Mouse (Mus musculus) MEL (cell line): ENCODE results near the gene Kat8. TPM values are rescaled to one million over a fixed set of nuclear protein-coding genes. Genes with fewer than 3 reads are reported as not detected.

Experiments
- DNase-seq: peaks from one replicate; pipeline ENCODE4 v3.0.0; 2011; ENCODE audit warnings: low read depth, low spot score
- H3K27ac ChIP-seq: 2 replicates; pipeline ENCODE4 v1.5.1; 2012; ENCODE audit warnings: low read depth, mild to moderate bottlenecking, control low read depth, low read length, moderate library complexity; ENCODE audit not compliant: control insufficient read depth
- H3K27me3 ChIP-seq, 2 experiments: fragments of 150-350 bp in 1 of 2; sonication (generic) in 1 of 2; 2 replicates each; pipeline ENCODE4 v1.6.1; 2012; ENCODE audit warnings: low read length in 2 of 2, mild to moderate bottlenecking in 2 of 2, improper control_type of control experiment in 1 of 2, moderate library complexity in 1 of 2; ENCODE audit not compliant: insufficient read depth in 2 of 2, control insufficient read depth in 1 of 2
- H3K36me3 ChIP-seq, 2 experiments: 2 replicates each; pipeline ENCODE4 v1.6.1; 2012 to 2014; ENCODE audit warnings: low read length in 2 of 2, improper control_type of control experiment in 1 of 2, inconsistent platforms in 1 of 2, mild to moderate bottlenecking in 1 of 2; ENCODE audit not compliant: insufficient read depth in 2 of 2, control insufficient read depth in 1 of 2
- H3K4me1 ChIP-seq, 2 experiments: fragments of 150-350 bp in 1 of 2; sonication (generic) in 1 of 2; 2 replicates each; pipeline ENCODE4 v1.6.1; 2012; ENCODE audit warnings: low read length in 2 of 2, improper control_type of control experiment in 1 of 2, mild to moderate bottlenecking in 1 of 2; ENCODE audit not compliant: insufficient read depth in 2 of 2, control insufficient read depth in 1 of 2
- H3K4me3 ChIP-seq, 2 experiments: fragments of 150-350 bp in 1 of 2; sonication (generic) in 1 of 2; 2 replicates each; pipeline ENCODE4 v1.5.1; 2012; ENCODE audit warnings: low read depth in 2 of 2, low read length in 2 of 2, mild to moderate bottlenecking in 2 of 2, moderate library complexity in 2 of 2, control low read depth in 1 of 2, improper control_type of control experiment in 1 of 2; ENCODE audit not compliant: control insufficient read depth in 1 of 2, insufficient read depth in 1 of 2
- H3K79me2 ChIP-seq: 2 replicates; pipeline ENCODE4 v1.6.1; 2012; ENCODE audit warnings: mild to moderate bottlenecking, low read length, moderate library complexity; ENCODE audit not compliant: control insufficient read depth, poor library complexity, insufficient read depth
- H3K9ac ChIP-seq: 2 replicates; pipeline ENCODE4 v1.6.1; 2012; ENCODE audit warnings: low read depth, mild to moderate bottlenecking, control low read depth, low read length, moderate library complexity; ENCODE audit not compliant: control insufficient read depth, poor library complexity, severe bottlenecking
- H3K9me3 ChIP-seq: fragments of 150-350 bp; sonication (generic); replicated peaks from 2 replicates; pipeline ENCODE4 v1.6.1; 2012; ENCODE audit warnings: mild to moderate bottlenecking, low read length, improper control_type of control experiment, moderate library complexity; ENCODE audit not compliant: insufficient read depth
- CHD1 ChIP-seq: IDR thresholded peaks from 2 replicates; pipeline ENCODE4 v1.6.1; 2012; ENCODE audit warnings: low read depth, mild to moderate bottlenecking, inconsistent platforms, low read length, improper control_type of control experiment
- CHD2 ChIP-seq: IDR thresholded peaks from 2 replicates; pipeline ENCODE4 v1.6.1; 2011; ENCODE audit warnings: low read length, improper control_type of control experiment
- CTCF ChIP-seq, 3 experiments: IDR thresholded peaks in 2 of 3; conservative IDR thresholded peaks in 1 of 3; 2 replicates each; pipeline ENCODE4 v1.5.1; 2011 to 2012; ENCODE audit warnings: low read length in 3 of 3, low read depth in 2 of 3, mild to moderate bottlenecking in 2 of 3, improper control_type of control experiment in 1 of 3, inconsistent platforms in 1 of 3, mixed read lengths in 1 of 3, moderate library complexity in 1 of 3; ENCODE audit not compliant: control insufficient read depth in 1 of 3, insufficient read depth in 1 of 3, poor library complexity in 1 of 3, severe bottlenecking in 1 of 3
- E2F4 ChIP-seq: IDR thresholded peaks from 2 replicates; pipeline ENCODE4 v1.6.1; 2011; ENCODE audit warnings: low read depth, low read length, improper control_type of control experiment, borderline replicate concordance
- ELF1 ChIP-seq: IDR thresholded peaks from 2 replicates; pipeline ENCODE4 v1.6.1; 2014; ENCODE audit warnings: low read depth, mild to moderate bottlenecking, inconsistent platforms, low read length, improper control_type of control experiment, moderate library complexity
- EP300 ChIP-seq, 2 experiments: IDR thresholded peaks; 2 replicates each; pipeline ENCODE4 v1.6.1; 2011; ENCODE audit warnings: improper control_type of control experiment in 2 of 2, low read length in 2 of 2, low read depth in 1 of 2, mild to moderate bottlenecking in 1 of 2
- GABPA ChIP-seq: IDR thresholded peaks from 2 replicates; pipeline ENCODE4 v1.6.1; 2012; ENCODE audit warnings: low read depth, mild to moderate bottlenecking, inconsistent platforms, low read length, improper control_type of control experiment, moderate library complexity
- GATA1 ChIP-seq: IDR thresholded peaks from 2 replicates; pipeline ENCODE4 v1.6.1; 2011; ENCODE audit warnings: low read depth, low read length, improper control_type of control experiment
- JUND ChIP-seq: IDR thresholded peaks from 2 replicates; pipeline ENCODE4 v1.6.1; 2011; ENCODE audit warnings: low read depth, mild to moderate bottlenecking, improper control_type of control experiment, low read length
- KAT2A ChIP-seq: conservative IDR thresholded peaks from 2 replicates; pipeline ENCODE4 v1.6.1; 2012; ENCODE audit warnings: low read depth, low read length, improper control_type of control experiment, inconsistent platforms
- MEF2A ChIP-seq: IDR thresholded peaks from 2 replicates; pipeline ENCODE4 v1.6.1; 2014; ENCODE audit warnings: low read depth, mild to moderate bottlenecking, inconsistent platforms, low read length, improper control_type of control experiment; ENCODE audit not compliant: poor library complexity, insufficient replicate concordance, severe bottlenecking; ENCODE audit errors: extremely low read depth
- MXI1 ChIP-seq: IDR thresholded peaks from 2 replicates; pipeline ENCODE4 v1.6.1; 2011; ENCODE audit warnings: mild to moderate bottlenecking, low read depth, low read length, improper control_type of control experiment
- MYB ChIP-seq: IDR thresholded peaks from 2 replicates; pipeline ENCODE4 v1.6.1; 2011; ENCODE audit warnings: mild to moderate bottlenecking, low read depth, low read length, improper control_type of control experiment
- MYC ChIP-seq: IDR thresholded peaks from 2 replicates; pipeline ENCODE4 v1.6.1; 2011; ENCODE audit warnings: low read depth, mild to moderate bottlenecking, low read length, improper control_type of control experiment, moderate library complexity
- POLR2A ChIP-seq, 2 experiments: IDR thresholded peaks; 2 replicates each; pipeline ENCODE4 v1.6.1; 2011 to 2012; ENCODE audit warnings: low read length in 2 of 2, mild to moderate bottlenecking in 2 of 2, control low read depth in 1 of 2, improper control_type of control experiment in 1 of 2, low read depth in 1 of 2, moderate library complexity in 1 of 2; ENCODE audit not compliant: control insufficient read depth in 1 of 2, insufficient read depth in 1 of 2, poor library complexity in 1 of 2
- RCOR1 ChIP-seq: IDR thresholded peaks from 2 replicates; pipeline ENCODE4 v1.6.1; 2012; ENCODE audit warnings: low read depth, mild to moderate bottlenecking, inconsistent platforms, low read length, improper control_type of control experiment
- SIN3A ChIP-seq: IDR thresholded peaks from 2 replicates; pipeline ENCODE4 v1.6.1; 2012; ENCODE audit warnings: low read length, improper control_type of control experiment, inconsistent platforms
- SMC3 ChIP-seq: IDR thresholded peaks from 2 replicates; pipeline ENCODE4 v1.6.1; 2011; ENCODE audit warnings: low read depth, low read length, improper control_type of control experiment
- TCF12 ChIP-seq: IDR thresholded peaks from 2 replicates; pipeline ENCODE4 v1.6.1; 2014; ENCODE audit warnings: low read depth, mild to moderate bottlenecking, inconsistent platforms, low read length, improper control_type of control experiment, moderate library complexity
- ZC3H11A ChIP-seq: IDR thresholded peaks from 2 replicates; pipeline ENCODE4 v1.6.1; 2012; ENCODE audit warnings: low read depth, mild to moderate bottlenecking, inconsistent platforms, low read length, improper control_type of control experiment
- ZNF384 ChIP-seq: IDR thresholded peaks from 2 replicates; pipeline ENCODE4 v1.6.1; 2012; ENCODE audit warnings: low read depth, mild to moderate bottlenecking, inconsistent platforms, low read length, improper control_type of control experiment
- polyA plus RNA-seq, 2 experiments: library from polyadenylated mRNA; stranded (reverse) in 1 of 2; unstranded in 1 of 2; fragments of >175 nt in 1 of 2; fragments of >200 nt in 1 of 2; gene quantifications; 2 replicates each; pipeline versions ENCODE4 v1.2.1 to v1.2.4; 2012; ENCODE audit warnings: low replicate concordance in 2 of 2, low read depth in 1 of 2; ENCODE audit not compliant: insufficient read length in 2 of 2, insufficient read depth in 1 of 2, missing spikeins in 1 of 2
- total RNA-seq: library from RNA; depleted of rRNA; stranded (reverse); fragments of 300-350 nt; gene quantifications from 2 replicates; pipeline ENCODE4 v1.2.3, GENCODE M21; 2012

Gene Kat8
- total and polyA plus RNA-seq, 3 experiments, result 39.5 to 45.8 TPM; not detected in 1

DNA sequence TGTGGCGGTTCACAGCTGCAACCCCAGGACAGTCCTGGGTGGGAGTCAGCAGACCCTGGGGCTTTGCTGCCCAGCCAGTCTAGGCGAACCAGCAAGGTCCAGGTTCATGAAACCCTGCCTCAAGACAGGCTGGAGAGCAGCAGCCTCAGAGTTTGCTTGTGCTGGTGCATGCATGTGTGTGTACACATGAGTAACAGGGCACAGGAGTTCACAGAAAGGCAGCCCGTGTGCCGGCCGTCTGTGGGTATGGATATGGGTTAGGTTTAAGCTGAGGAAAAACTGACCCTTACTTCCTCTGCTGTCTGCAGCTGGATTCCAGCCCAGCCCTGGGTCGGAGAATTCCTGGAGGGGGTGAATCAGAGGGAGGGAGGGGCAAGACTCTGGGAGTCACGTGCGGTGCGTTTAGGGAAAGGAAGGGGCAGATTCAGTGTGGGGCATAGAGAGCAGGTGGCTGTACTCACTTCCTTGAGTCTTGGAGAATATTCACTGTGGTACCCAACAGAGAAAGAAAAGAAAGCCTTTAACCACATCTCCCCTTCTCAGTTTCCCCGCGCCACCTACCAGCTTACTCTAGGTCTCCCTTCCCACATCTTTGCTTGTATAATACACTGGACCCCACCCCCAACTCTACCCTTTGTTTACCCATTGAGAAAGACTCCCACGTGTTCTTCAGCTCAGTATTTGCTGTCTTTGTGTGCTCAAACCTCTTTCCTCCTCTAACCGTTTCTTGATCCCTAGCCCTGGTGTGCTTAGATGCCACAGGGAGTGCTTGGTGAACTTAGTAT is 19.2 kb downstream of the Kat8 start:
- Histone ChIP-seq H3K27ac (no peak overlapping the region), H3K4me1 (peaks cover 2 to 21% of the 10 kb centered on the region in 2 experiments; a peak in 3 of 4 replicates), H3K27me3 (no peaks in the 10 kb centered on the region), H3K9ac (no peak overlapping the region), H3K36me3 (peaks cover 0 to 14% of the 10 kb centered on the region in 2 experiments; a peak in 2 of 4 replicates), H3K4me3 (no peak overlapping the region), H3K79me2 (peaks cover 1% of the 10 kb centered on the region; the same call in 1 of the 2 replicates), H3K9me3 (no peaks in the 10 kb centered on the region)
- no peak for TF ChIP-seq MXI1
- TF ChIP-seq CHD1, result no peak
- TF ChIP-seq MEF2A, result no peak
- no peak for TF ChIP-seq RCOR1
- no peak for TF ChIP-seq POLR2A (IDR thresholded peaks at IDR 0.05; ENCODE audit: control insufficient read depth in 1 of 2, insufficient read depth in 1 of 2, low read depth in 1 of 2, low read length in 2 of 2, poor library complexity in 1 of 2)
- no peak for TF ChIP-seq CTCF (IDR thresholded peaks at IDR 0.05 in 2 of 3, conservative IDR thresholded peaks at IDR 0.05 in 1 of 3; ENCODE audit: control insufficient read depth in 1 of 3, insufficient read depth in 1 of 3, low read depth in 2 of 3, low read length in 3 of 3, poor library complexity in 1 of 3, severe bottlenecking in 1 of 3)
- TF ChIP-seq KAT2A, result no peak
- no peak for TF ChIP-seq SIN3A
- no peak for TF ChIP-seq E2F4
- no peak for DNase-seq

DNA sequence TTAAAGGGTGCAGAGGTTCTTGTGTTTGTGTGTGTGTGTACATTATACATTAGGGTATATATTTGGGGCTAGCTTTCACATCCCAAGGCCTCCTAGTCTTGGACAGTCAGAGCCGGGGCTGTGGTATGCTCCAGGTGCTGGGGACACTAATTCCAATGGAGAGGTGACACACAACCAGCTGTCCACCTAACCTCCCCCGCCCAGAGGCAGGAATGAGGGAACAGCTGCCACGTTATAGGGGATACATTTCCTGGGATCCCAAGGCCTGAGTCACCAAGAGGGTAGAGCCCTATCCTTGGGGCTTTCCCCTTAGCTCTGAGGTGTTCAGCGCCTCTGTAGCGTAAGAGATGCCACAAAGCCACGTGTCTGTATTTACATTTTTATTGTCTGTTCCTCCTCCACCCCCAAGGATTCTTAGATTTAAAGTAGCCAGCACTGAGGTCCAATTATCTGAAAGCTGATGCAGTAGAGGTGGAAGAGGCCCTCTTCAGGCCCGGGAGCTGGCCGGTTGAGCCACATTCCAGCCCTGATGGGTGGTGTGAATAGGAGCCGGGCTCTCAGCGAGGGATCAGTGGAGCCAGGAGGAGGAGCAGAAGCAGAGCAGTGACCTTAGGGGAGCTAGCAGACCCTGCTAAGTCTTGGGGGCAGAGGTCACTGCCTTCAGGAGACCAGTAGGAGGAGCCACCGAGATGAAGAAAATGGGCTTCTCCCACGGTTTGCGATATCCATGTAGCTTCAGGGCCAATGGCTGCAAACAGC is 20.1 kb downstream of the Kat8 start:
- H3K36me3 ChIP-seq, result peaks cover 0 to 14% of the 10 kb centered on the region in 2 experiments; a peak in 2 of 4 replicates
- H3K79me2 ChIP-seq, result peaks cover 1% of the 10 kb centered on the region; the same call in 1 of the 2 replicates
- no peak overlapping the region for H3K9ac ChIP-seq
- H3K4me3 ChIP-seq, result no peak overlapping the region
- no peak overlapping the region for H3K27ac ChIP-seq
- peaks cover 2 to 21% of the 10 kb centered on the region in 2 experiments; a peak in 3 of 4 replicates for H3K4me1 ChIP-seq
- DNase-seq, result no peak
- TF ChIP-seq CTCF (IDR thresholded peaks at IDR 0.05 in 2 of 3, conservative IDR thresholded peaks at IDR 0.05 in 1 of 3; ENCODE audit: control insufficient read depth in 1 of 3, insufficient read depth in 1 of 3, low read depth in 2 of 3, low read length in 3 of 3, poor library complexity in 1 of 3, severe bottlenecking in 1 of 3) (peak; percentile 13 to 30 (median 20); a peak in 2 of 6 replicates), GABPA (no peak)
- H3K27me3 ChIP-seq, result no peaks in the 10 kb centered on the region
- no peaks in the 10 kb centered on the region for H3K9me3 ChIP-seq

DNA sequence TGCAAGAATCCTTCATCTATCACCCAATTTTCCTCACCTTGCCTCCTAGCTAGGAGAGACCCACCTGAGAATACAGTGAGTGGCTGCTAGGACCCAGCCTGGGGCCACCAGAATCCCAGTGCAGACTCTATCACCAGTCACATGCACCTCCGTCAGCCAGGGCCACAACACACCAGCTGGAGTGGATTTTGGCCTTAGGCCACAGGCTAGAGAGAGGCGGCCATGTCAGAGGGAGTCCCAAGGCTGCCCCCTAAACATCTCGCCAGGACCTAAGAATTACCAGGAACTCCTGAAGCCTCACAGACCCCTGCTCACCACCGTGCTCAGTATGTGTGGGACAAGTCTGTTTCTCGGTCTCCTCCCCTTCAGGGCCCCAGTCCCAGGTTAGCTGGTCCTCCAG is 21.8 kb downstream of the Kat8 start:
- H3K36me3 ChIP-seq, result peaks cover 0 to 10% of the 10 kb centered on the region in 2 experiments; a peak in 2 of 4 replicates
- no peak overlapping the region; the same call in 1 of the 2 replicates for H3K9ac ChIP-seq
- peaks cover 1% of the 10 kb centered on the region; the same call in 1 of the 2 replicates for H3K79me2 ChIP-seq
- no peak for DNase-seq
- H3K27me3 ChIP-seq, result no peaks in the 10 kb centered on the region
- no peak overlapping the region for H3K4me3 ChIP-seq
- peaks cover 2 to 16% of the 10 kb centered on the region in 2 experiments; a peak in 3 of 4 replicates for H3K4me1 ChIP-seq
- H3K9me3 ChIP-seq, result no peaks in the 10 kb centered on the region
- H3K27ac ChIP-seq, result no peak overlapping the region
- no peak for TF ChIP-seq MYB
- TF ChIP-seq RCOR1, result no peak
- no peak for TF ChIP-seq JUND
- TF ChIP-seq MXI1, result no peak
- no peak for TF ChIP-seq MYC
- TF ChIP-seq ELF1, result no peak
- TF ChIP-seq CHD2, result no peak
- no peak for TF ChIP-seq TCF12
- no peak for TF ChIP-seq MEF2A
- no peak for TF ChIP-seq ZNF384
- no peak for TF ChIP-seq CTCF (IDR thresholded peaks at IDR 0.05 in 2 of 3, conservative IDR thresholded peaks at IDR 0.05 in 1 of 3; ENCODE audit: control insufficient read depth in 1 of 3, insufficient read depth in 1 of 3, low read depth in 2 of 3, low read length in 3 of 3, poor library complexity in 1 of 3, severe bottlenecking in 1 of 3)
- TF ChIP-seq ZC3H11A, result no peak
- no peak for TF ChIP-seq GATA1
- no peak for TF ChIP-seq POLR2A (IDR thresholded peaks at IDR 0.05; ENCODE audit: control insufficient read depth in 1 of 2, insufficient read depth in 1 of 2, low read depth in 1 of 2, low read length in 2 of 2, poor library complexity in 1 of 2)
- no peak for TF ChIP-seq SMC3
- TF ChIP-seq EP300 (IDR thresholded peaks at IDR 0.05; ENCODE audit: low read depth in 1 of 2, low read length in 2 of 2), result no peak
